Mouse (Mus musculus) CD8-positive naive resting alpha-beta T cell, adult 2 months (primary cell): ENCODE measurements around the gene Dlg2.
A peak's percentile ranks its signal among the peaks of the same experiment; 100 is the strongest.

Experiments used
- DNase-seq, 2 experiments: peaks; one replicate each; pipeline ENCODE4 v3.0.0; 2022; ENCODE audit warnings: low read depth in 2 of 2, low spot score in 2 of 2

Dlg2 gene

GRCm38 (mm10) chr7:90476313-90477245 lies at the start of gene Dlg2:
Dlg2 (plus strand) TSS chr7:90476672.
- no peak for DNase-seq

DNA sequence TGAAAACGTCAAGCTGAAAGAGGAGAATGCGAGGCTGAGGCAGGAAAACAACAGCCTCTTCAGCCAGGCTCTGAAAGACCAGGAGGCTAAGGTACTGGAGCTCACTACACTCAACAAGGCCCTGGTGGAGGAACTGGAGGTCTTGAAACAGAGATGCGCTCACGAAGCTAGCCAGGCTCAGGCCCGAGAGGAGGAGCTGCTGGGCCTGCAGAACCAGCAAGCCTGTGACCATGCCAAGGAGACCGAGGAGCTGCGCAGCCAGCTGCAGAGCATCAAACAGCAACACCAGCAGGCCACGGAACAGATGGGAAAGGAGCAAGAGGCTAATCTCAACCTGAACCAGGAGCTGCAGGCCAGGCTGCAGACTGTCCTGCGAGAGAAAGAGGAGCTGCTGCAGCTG lies 49.5 kb upstream of the Dlg2 start:
- DNase-seq = no peak

GRCm38 (mm10) chr7:90432221-90432620 lies 44.3 kb upstream of the Dlg2 start:
- DNase-seq = no peak

DNA sequence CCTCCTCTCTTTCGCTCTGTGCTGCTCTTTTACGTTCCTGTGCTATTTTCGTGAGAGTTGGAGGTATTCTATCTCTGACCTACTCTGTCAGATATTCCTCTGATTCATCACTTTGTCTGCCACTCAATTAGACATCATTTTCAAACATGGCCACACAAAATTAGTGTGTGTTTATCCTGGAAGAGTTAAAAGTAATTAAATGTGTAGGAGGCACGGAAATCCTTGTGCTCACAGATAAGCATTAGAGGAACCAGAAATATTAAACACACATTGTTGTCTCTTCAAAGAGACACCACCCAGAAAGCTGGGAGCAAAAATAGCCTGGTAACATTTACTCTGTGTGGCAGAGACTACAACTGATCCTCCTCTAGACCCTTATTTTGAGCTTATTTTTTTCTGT lies 36.4 kb upstream of the Dlg2 start:
- DNase-seq = no peak

DNA sequence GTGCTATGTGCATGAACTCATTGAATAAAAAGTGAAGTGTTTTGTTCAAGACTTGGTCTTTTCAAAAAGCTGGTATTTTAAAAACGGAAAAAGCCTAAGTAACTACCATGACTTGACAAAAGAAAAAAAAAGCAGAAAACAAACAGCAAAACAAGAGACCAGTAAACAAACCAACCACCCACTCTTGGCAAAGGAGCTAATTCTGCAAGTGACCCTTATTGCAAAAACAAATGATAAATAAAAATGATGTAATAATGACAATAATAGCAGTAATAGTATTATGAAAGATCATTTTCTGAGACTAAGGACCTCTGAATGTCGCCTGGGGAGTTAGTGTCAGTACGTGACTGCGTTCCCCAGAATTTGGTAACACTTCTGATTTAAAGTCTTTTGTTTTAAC lies 34.4 kb upstream of the Dlg2 start:
- no peak for DNase-seq

DNA sequence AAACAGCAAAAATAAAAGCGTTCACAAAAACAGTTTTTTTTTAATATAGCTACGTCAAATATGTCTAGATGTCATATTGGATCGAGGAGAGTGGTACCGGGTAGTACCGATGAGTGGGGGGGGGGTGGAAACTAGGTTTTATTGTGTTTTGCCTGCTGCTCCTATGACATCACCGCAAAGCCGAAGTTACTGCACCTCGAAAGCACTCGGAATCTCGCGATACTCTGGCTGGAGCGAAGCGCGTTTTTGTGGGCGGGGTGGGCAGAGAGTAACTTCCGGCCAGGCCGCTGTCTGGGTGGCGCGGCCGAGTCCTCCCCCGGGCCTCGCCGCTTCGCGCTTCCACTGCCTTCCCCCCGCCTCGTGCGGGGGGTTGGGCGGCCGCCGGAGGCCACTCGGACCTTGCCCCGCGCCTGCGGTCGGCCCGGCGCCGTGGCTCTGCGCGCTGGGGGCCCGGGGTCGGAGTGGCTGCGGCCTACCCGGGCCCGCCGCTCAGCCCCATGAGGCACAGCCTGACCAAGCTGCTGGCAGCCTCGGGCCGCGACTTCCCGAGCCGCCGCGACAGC lies 33.9 kb upstream of the Dlg2 start, which contains the start of gene Crebzf:
Gene Crebzf, plus strand, starts transcription at position 212 of the 563 bp plus-strand sequence.
- DNase-seq = peak; percentile 95

GRCm38 (mm10) chr7:90443101-90444091 lies 33.1 kb upstream of the Dlg2 start:
- DNase-seq = peak; percentile 50 to 58

GRCm38 (mm10) chr7:90444206-90444605 lies 32.3 kb upstream of the Dlg2 start:
- DNase-seq = no peak

GRCm38 (mm10) chr7:90456149-90456844 lies 20.2 kb upstream of the Dlg2 start:
- no peak for DNase-seq

- DNase-seq = peak; percentile 57 to 58
Observed at GRCm38 (mm10) chr7:90456845-90457468, 19.5 kb upstream of the Dlg2 start, which contains the start of gene Tmem126a. Tmem126a (minus strand) TSS chr7:90457229.

DNA sequence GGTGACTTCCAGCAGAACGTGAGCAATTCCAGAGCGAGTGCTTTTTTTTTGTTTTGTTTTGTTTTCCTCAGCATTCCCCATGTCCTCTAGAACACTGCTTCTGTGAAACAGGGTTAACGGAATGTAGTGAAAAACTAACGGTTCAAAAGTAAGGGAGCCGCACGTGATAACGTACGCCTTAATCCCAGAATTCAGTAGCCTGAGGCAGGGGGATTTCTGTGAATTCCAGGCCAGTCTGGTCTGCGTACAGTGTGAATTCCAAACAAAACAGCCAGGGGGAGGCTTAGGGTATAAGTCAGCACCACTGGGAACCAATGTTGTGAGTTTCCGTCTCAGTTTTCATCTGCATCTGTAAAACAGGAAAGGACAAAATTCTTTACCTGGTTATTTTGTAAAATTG lies 19.0 kb upstream of the Dlg2 start:
- DNase-seq = no peak

GRCm38 (mm10) chr7:90460330-90460729 lies 16.1 kb upstream of the Dlg2 start:
- DNase-seq = no peak

DNA sequence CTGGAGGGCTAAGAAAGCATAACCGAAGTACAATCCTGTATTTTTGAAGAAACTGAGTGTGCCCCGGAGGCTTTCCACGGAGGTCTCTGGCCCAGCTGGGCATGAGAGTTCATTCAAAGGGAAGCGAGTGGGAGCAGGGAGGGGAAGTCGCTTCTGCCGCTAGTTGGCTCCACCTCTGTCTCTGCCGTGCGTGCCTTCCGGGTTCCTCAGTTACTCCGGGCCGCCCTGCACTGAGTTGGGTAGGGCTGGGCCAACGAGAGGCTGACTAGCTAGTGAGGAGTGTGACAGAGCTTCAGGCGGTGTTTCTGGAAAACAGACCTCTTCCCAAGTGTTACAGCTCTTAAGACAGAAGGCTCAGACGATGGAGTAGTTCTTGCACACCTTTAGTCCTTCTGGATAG lies 15.5 kb upstream of the Dlg2 start:
- peak; percentile 28 to 42 for DNase-seq

DNA sequence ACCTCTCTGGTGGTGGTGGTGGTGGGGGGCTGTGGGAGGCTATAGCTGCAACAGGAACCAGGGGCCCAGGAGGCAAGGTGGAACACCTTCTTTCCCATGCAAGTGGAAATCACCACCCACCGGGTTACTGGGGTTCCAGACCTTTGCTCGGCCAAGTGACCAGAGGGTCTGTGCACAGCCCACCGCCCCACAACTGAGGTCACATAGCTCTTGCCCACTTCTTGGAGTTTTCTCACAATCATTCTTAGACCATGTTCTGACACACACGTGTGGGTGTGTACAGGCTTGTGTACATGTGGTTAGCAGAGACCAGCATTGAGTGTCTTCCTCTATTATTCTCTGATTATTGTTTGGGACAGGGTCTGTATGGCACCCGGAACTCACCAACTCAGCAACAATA lies 15.0 kb upstream of the Dlg2 start:
- no peak for DNase-seq

- DNase-seq = no peak
Observed at GRCm38 (mm10) chr7:90473511-90473910, 3.0 kb upstream of the Dlg2 start.

DNA sequence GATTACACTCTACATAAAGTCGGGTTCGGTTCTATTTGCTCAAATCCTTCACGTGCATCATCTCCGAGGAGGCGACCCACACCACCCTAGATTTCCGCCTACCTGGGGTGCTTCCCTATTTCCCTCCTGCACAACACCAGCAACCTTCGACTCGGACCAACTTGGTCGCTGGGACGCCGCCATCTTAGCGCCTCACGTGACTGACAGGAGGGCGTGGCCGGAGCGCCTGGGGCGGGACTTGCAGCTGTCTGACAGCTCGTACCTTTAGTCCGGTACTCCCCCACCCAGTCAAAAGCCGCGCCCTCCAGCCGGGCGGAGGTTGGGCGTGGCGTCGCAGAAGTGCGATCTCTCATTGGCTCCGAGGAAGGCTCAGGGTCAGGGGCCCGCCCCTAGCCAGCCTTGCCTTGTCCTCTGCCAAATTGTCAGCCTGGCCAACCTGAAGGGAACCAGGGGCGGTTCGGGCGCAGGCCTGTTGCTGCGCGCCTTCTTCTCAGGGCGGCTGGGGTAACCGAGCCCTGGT lies 619 bp upstream of the Dlg2 start, which contains the start of gene Tmem126b:
Gene Tmem126b, minus strand, starts transcription at position 209 of the 520 bp plus-strand sequence.
- peak; percentile 98 for DNase-seq

DNA sequence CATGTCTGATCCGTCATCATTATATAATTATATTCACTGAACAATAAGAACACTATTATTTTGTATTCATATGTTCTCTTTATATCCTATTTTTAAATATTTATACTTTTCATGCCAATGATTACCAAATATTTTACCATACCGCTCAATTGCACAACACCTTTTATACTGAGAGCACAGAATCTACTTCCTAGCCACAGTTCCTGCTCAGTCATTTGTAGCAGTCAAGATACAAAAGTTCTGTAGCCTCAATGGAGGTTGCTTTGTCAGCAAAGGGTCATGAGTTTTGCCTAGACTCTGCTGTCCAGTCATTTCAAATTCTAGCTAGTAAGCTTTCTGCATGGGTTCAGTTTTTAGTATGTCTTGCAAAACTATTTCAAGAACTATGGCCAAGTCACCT lies 6.1 kb downstream of the Dlg2 start:
- no peak for DNase-seq

DNA sequence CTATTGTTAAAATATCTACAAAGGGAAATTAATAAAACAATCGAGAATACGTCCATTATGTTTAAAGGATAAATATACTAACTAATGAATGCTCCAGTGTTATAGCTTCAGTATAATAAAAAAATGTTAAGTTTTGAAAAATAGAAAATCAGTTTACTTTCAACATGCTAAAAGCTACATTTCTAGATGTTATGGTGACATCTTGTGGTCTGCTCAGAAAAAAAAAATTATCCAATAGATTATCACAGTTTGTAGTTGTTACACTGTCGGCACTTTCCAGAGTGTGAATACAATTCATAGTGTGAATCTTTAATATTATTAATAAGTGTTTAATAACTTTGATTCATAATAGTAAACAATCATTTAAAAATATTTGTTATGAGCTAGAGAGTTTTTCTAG lies 31.7 kb downstream of the Dlg2 start:
- no peak for DNase-seq

DNA sequence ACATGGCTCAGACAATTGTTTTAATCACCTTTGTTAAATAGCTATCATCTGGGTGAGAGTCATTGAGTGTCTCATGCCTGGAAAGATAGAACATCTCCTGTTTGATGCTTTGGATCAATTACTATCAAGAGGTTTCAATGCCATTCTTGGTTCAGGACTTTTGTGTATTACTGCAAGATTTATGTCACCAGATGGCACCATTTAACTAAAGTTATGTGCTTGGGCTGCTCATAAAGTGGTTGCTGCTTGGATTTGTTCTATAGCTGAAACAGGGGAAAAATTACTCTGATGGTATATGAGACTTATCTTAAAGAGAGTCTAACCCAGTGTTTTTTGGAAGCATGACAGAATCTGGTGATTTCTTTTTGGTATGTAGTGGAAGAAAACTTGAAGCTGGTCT lies 35.8 kb downstream of the Dlg2 start:
- DNase-seq = no peak
